Mouse (Mus musculus) small intestine, adult 10 weeks (tissue): ENCODE data around the gene Ttll12. TPM values are rescaled to one million over a fixed set of nuclear protein-coding genes. Genes with fewer than 3 reads are reported as not detected.

Experiments
- polyA plus RNA-seq: library from polyadenylated mRNA; stranded (reverse); fragments of 350-450 nt; fragmentation: Illumina TruSeq; extraction: RNeasy Lipid Tissue Mini Kit (QIAGEN cat#74804); gene quantifications from one replicate; pipeline ENCODE4 v1.2.3, GENCODE M21; 2014; ENCODE audit warnings: low replicate concordance

The Ttll12 gene
- polyA plus RNA-seq, result 0.45 TPM

DNA sequence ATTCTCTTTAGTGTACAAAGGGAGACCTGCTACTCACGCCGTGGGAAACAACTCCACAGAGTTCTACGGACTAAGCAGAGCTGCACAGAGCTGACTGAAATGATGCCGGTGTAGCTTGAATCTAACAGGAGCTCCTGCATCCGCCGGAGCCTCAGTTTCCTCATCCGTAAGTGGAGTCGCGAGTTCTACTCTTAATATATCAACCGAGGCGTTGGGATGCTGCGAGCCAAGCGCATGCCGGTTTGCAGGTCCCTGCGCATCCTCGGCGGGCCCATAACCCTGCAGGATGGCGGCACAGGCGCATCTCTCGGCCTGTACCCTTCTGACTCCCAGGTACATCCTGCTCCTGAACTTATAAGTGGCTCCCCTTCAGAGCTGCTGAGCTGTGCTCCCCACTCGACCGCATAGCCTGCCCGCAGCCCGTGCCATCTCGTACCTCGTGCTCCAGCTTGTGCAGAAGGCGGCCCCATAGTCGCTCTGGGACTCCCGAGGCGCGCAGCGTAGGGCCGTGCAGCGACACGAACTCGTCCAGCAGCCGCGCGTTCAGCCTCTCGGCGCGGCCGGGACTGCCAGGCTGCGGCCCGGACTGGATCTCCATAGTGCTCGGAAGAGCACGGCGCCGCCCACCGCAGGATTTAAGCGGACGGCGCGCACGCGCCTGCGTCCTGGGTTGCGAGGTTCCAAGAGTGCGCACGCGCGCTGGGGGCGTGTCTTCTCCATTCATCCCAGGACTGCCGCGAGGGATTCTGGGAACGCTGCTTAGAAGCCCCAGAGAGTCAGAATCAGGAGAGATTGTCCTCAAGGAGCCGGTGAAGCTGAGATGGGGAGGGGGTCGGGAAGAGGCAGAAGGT is at the start of gene Ttll12:
TSS of gene Ttll12 (minus strand) at position 645 of the 851 bp plus-strand sequence.

DNA sequence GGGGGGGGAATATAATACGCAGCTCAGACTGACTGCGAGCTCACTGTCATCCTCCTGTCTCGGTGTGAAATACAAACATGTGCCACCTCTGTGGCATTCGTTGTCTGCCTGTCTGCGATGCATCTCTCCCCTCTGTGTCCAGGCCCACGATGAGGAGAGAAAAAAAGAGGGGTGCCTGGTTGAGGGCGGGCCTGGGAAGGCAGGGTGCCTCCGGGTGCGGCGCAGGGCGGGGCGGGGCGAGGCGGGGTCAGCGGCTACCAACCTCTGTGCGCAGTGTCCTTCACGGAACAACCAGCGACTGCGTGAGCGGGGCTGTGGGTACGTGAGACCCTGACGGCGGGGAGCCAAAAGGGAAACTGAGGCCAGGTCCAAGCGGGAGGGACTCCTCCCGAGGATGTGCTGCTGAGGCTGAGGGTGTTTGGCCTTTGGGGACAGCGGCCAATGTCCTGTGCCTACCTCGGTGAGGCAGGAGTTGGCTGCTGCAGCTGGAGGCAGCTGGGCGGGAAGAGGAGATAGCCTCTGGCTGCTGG is 31.6 kb downstream of the Ttll12 start, which contains the start of the genes Tspo and Mcat:
TSS of gene Tspo (plus strand) at position 266 of the 530 bp plus-strand sequence.
TSS of gene Mcat (minus strand) at position 461 of the 530 bp plus-strand sequence.

DNA sequence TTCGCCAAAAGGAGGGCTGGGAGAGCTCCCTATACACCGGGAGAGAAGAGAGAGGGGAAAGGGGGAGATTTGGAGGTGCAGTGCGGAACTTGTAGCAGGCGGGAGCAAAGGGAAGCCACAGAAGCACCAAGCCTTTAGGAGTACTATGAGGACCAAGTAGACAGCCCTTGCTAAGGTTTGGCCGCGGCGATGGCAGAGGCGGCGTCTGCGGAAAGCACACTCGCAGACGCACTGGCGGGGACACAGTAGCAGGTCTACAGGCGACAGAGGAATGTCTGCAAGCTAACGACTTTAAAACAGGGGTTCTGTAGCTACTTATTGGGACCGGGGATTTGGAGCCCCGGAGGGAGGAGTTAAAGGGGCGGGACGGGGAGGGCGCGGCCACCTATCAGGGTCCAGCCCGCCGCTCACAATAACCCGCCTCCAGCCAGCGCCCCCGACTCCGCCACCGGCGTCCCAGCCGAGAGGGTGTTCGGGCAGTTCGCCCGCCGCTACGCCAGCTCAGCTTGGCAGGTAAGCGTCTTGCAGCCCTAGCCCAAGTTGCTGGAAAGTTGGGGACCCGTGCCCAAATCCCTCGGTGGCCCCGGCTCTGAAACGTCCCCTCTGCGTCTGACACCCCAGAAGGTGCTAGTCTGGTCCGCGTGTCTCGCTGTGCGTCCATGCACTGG is 68.4 kb downstream of the Ttll12 start, which contains the start of gene Bik:
TSS of gene Bik (plus strand) at position 439 of the 668 bp plus-strand sequence.

Other genes starting within 250 kb of the Ttll12 start
- 45.9 TPM for gene Arfgap3, start 244.9 kb downstream of the Ttll12 start, polyA plus RNA-seq
- 28.1 TPM for gene Pacsin2, start 130.6 kb downstream of the Ttll12 start, polyA plus RNA-seq
- 0.78 TPM for gene Ttll1, start 84.3 kb downstream of the Ttll12 start, polyA plus RNA-seq
- not detected for gene Bik, start 68.3 kb downstream of the Ttll12 start, polyA plus RNA-seq
- gene Tspo, start 31.6 kb downstream of the Ttll12 start, polyA plus RNA-seq, result not detected
- 0.37 TPM for gene Mcat, start 31.4 kb downstream of the Ttll12 start, polyA plus RNA-seq
- gene Scube1, start 129.9 kb upstream of the Ttll12 start, polyA plus RNA-seq, result 0.37 TPM
- gene Mpped1, start 184.3 kb upstream of the Ttll12 start, polyA plus RNA-seq, result not detected